Mouse (Mus musculus) ES-E14 (cell line): ENCODE measurements around the gene Atp4b.
"Not testable (repeated sequence)": the region's sequence is repeated elsewhere in the genome, so short reads cannot be mapped to it uniquely, and the experiment has no call there.

Experiments used
- CHD2 ChIP-seq: IDR thresholded peaks from 2 replicates; pipeline ENCODE4 v1.6.1; 2014; ENCODE audit warnings: mild to moderate bottlenecking, low read depth, low read length, inconsistent platforms
- HCFC1 ChIP-seq: IDR thresholded peaks from 2 replicates; pipeline ENCODE4 v1.6.1; 2012; ENCODE audit warnings: low read length, inconsistent platforms, borderline replicate concordance; ENCODE audit not compliant: insufficient read depth
- MAFK ChIP-seq: IDR thresholded peaks from 2 replicates; pipeline ENCODE4 v1.6.1; 2014; ENCODE audit warnings: mild to moderate bottlenecking, low read depth, low read length, inconsistent platforms; ENCODE audit not compliant: insufficient read depth
- ZC3H11A ChIP-seq: IDR thresholded peaks from 2 replicates; pipeline ENCODE4 v1.6.1; 2012; ENCODE audit warnings: low read depth, mild to moderate bottlenecking, inconsistent platforms, low read length, borderline replicate concordance
- ZNF384 ChIP-seq: IDR thresholded peaks from 2 replicates; pipeline ENCODE4 v1.6.1; 2012; ENCODE audit warnings: low read depth, low read length, inconsistent platforms

DNA sequence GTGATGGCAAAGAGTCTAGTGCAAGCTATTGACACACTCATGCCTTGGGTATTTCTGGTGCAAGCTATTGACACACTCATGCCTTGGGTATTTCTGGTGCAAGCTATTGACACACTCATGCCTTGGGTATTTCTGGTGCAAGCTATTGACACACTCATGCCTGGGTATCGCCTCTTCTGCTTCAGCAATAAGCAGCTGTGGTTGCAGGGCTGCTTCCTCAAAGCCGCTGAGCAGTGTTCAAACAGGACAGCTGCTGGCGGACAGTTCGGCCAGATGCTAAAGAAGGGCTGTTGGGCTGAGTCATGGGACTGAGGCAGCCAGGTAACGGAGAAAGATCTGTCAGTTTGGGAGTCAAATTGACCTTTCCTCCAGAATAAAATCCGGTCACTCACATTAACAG, 59.4 kb downstream of the Atp4b start:
- not testable (repeated sequence) for TF ChIP-seq MAFK, ZC3H11A, CHD2, ZNF384, HCFC1
